Mouse (Mus musculus) thymus, postnatal 0 days (tissue): Measurements from ENCODE around the gene Atp6v0e2. TPM values are rescaled to one million over a fixed set of nuclear protein-coding genes. Genes with fewer than 3 reads are reported as not detected.

Experiments
- DNase-seq: peaks from one replicate; pipeline ENCODE4 v3.0.0-alpha.2; 2015; ENCODE audit warnings: low spot score
- polyA plus RNA-seq: library from polyadenylated mRNA; unstranded; fragments of >200 nt; fragmentation: Nextera tagmentation; extraction: Ambion mirVana; gene quantifications from 2 replicates; pipeline ENCODE4 v1.2.1, GENCODE M21; 2015

Atp6v0e2 gene
- polyA plus RNA-seq, 1 experiment from 2014 or later, result 0.78 TPM

- DNase-seq, result no peak
These were observed 2.4 kb downstream of the Atp6v0e2 start for GRCm38 (mm10) chr6:48539860-48540259.

GRCm38 (mm10) chr6:48540721-48541120 lies 3.3 kb downstream of the Atp6v0e2 start:
- no peak for DNase-seq

- no peak for DNase-seq
These were observed 4.4 kb downstream of the Atp6v0e2 start for GRCm38 (mm10) chr6:48541560-48542450.

GRCm38 (mm10) chr6:48542631-48543030 lies 5.2 kb downstream of the Atp6v0e2 start:
- DNase-seq, result no peak

GRCm38 (mm10) chr6:48545251-48545650 lies 7.8 kb downstream of the Atp6v0e2 start:
- no peak for DNase-seq

- peak; percentile 22 for DNase-seq
These were observed 8.9 kb downstream of the Atp6v0e2 start for GRCm38 (mm10) chr6:48546271-48546670.

GRCm38 (mm10) chr6:48546858-48547257 lies 9.4 kb downstream of the Atp6v0e2 start:
- DNase-seq, result no peak

- DNase-seq, result no peak
These were observed 10.9 kb downstream of the Atp6v0e2 start for GRCm38 (mm10) chr6:48548314-48548713.

- DNase-seq, result peak; percentile 72
These were observed 15.5 kb downstream of the Atp6v0e2 start for GRCm38 (mm10) chr6:48552918-48553317.

- no peak for DNase-seq
These were observed 16.4 kb downstream of the Atp6v0e2 start for GRCm38 (mm10) chr6:48553819-48554218.

GRCm38 (mm10) chr6:48554280-48555103 lies 17.1 kb downstream of the Atp6v0e2 start, which contains the start of gene Lrrc61:
TSS of gene Lrrc61 (plus strand) at chr6:48554796.
- peak; percentile 94 for DNase-seq

GRCm38 (mm10) chr6:48555104-48555890 lies 17.9 kb downstream of the Atp6v0e2 start:
- peak; percentile 63 for DNase-seq

GRCm38 (mm10) chr6:48555956-48556355 lies 18.5 kb downstream of the Atp6v0e2 start:
- no peak for DNase-seq

GRCm38 (mm10) chr6:48565693-48566310 lies 28.4 kb downstream of the Atp6v0e2 start:
- DNase-seq, result no peak

- no peak for DNase-seq
These were observed 28.9 kb downstream of the Atp6v0e2 start for GRCm38 (mm10) chr6:48566312-48566711.

GRCm38 (mm10) chr6:48568036-48568984 lies 30.9 kb downstream of the Atp6v0e2 start:
- DNase-seq, result no peak

- DNase-seq, result no peak
These were observed 31.8 kb downstream of the Atp6v0e2 start for GRCm38 (mm10) chr6:48569065-48569807.

GRCm38 (mm10) chr6:48572014-48572413 lies 34.6 kb downstream of the Atp6v0e2 start:
- DNase-seq, result no peak

GRCm38 (mm10) chr6:48572572-48573061 lies 35.2 kb downstream of the Atp6v0e2 start, which contains the start of gene Rarres2:
TSS of gene Rarres2 (minus strand) at chr6:48572789.
- DNase-seq, result no peak
